Mouse (Mus musculus): ENCODE data around the gene Nfib.

DNA sequence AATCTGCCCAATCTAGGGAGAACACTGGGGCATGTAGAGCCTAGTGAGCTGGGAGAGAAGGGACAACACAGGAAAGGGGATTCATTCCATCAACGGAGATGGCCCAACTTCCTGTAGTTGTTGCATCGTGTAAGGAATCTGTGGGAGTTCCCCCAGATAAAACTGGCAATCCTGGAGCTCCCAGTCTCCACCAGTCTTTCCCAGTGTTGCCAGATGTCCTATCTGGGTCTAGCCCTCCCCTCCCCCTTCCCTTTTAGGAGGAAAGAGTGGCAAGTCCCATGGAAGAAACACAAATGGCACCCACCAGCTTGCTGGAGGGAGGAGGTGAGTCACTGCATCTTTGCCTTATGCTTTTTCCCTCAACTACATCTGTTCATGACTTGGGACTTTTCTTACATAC lies 417.4 kb downstream of the Nfib start:
- TF ChIP-seq CTCF (IDR thresholded peaks at IDR 0.05; ENCODE audit: borderline replicate concordance, extremely low read depth, insufficient read depth, insufficient read length) = no peak
- TF ChIP-seq POLR2A (IDR thresholded peaks at IDR 0.05; ENCODE audit: borderline replicate concordance, extremely low read depth, insufficient read depth, insufficient read length, poor library complexity, severe bottlenecking) = no peak
